Mouse (Mus musculus): ENCODE measurements around the gene Ssh2. TPM values are rescaled to one million over a fixed set of nuclear protein-coding genes. Genes with fewer than 3 reads are reported as not detected.

The Ssh2 gene
- 23.5 and 30.3 TPM in 2 replicates for polyA plus RNA-seq (2012)

DNA sequence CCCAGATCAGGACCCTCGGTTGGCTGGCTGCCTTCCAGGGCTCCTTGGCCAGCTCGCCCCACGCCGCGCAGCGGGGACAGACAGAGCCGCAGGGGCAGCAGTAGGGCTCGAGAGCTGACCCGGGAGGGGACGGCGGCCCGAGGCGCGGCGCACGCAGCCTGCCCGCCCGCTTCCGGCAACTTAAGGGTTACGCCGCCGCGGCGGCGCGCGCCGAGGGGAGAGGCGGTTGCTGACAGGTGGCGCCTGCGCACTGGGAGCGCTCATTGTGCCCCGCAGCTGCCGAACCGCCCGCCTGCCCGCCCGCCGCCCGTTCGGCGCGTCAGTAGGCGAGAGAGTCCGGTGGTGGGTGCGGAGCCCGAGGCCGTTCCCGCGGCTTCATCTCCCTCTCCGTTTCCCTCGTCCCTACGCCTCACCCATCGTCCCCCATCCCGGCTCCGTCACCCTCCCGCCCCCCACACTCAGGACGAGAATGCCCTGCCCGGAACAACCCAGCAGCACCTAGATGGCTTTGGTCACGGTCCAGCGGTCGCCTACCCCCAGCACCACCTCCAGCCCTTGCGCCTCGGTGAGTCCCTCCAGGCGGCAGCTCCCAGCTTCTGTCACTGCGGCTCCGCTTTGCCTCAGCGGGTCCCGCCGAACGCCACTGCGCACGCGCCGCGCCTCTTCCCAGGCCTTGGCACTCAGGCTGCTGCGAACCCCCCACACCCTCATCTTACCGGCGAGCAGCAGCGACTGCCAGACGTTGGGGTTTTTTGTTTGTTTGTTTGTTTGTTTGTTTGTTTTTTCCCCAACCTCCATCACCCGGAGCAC lies at the start of gene Ssh2:
Ssh2 (plus strand) TSS at position 337 of the 810 bp plus-strand sequence.

DNA sequence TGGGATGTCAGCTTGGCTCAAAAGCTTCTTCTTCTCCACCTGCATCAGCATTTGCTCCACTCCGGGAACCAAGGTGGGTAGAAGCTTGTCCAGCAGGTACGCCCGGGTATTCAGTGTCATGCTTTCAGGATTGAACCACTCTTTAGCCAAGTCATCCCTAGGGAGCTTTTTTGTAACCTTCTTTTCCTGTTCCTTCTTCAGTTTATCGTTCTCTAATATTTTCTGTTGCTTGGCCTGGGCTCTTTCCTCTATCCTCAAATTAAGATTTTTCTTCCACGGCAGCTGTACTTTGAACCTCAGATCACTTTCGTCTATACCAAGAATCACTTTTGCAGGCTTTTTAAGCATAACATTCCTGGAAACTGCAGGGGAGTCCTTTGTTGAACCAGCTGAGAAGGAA lies 27.2 kb upstream of the Ssh2 start, which contains the start of gene Efcab5:
Efcab5 (minus strand) TSS at position 101 of the 400 bp plus-strand sequence.

DNA sequence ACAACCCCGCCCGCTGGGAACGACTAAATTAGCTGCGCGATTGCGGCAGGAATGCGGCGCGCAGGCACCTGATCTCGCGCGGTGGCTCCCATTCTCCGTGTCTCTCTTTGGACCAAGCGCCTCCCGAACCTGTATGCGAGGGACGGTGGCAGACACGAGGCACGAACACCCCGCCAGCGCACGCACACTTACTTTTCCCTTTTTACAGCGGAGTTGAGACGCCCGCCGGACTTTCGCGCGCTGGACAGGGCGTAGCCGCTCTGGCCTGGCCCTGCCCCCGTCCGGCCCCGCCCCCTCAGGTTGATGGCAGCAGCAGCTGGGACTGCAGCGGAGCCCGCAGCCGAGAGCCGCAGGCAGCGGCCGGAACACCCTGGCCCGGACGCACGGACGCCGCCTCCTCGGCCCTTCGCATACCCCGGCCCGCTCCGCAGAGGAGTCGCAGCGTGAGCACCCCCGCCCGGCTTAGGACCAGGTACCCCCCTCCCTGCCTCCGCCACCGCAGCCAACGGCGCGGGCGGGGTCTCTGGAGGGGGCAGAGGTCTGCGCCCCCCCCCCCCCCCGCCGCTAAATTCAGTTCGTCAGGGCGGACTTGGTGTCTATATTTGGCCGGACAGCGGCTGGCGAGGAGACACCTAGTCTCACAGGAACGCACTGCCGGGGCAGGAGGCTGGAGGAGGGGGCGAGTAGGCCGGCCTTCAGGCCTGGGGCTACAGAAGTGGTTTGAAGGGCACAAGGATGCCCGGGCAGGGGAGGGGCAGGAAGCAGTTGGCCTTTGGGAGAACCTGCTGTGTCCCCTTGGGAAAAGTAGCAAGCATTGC lies 246.4 kb downstream of the Ssh2 start, which contains the start of gene Coro6:
Coro6 (plus strand) TSS at position 129 of the 818 bp plus-strand sequence.

DNA sequence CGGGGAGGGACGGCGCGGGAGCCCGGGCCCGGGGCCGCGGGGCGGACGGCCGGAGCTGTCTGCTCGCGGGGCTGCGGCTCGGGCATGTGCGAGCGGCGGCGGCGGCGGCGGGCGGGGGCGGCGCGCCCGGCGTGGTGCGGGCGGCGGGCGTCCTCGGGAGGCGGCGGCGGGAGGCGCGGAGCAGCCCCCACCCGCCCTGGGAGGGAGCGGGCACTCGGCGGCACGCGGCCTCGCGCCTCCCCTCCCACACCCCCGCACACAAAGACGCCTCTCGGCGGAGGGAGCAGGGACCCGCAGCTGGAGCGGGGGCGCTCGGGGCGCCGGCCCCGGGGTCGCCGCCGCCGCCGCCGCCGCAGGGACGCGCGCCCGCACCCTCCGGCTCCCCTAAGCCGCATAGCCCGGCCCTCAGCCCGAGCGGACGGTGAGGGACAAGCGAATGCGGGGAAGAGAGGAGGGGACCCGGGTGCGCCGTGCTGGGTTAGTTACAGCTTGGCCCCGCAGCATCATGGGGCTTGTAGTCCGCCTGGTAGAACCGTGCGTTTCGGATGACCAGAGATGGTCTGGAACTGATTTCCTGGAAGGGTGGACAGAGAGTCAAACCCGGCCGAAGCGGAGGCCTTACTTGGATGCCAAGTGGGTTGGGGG lies 273.6 kb downstream of the Ssh2 start, which contains the start of gene Ankrd13b:
Ankrd13b (minus strand) TSS at position 88 of the 645 bp plus-strand sequence.

DNA sequence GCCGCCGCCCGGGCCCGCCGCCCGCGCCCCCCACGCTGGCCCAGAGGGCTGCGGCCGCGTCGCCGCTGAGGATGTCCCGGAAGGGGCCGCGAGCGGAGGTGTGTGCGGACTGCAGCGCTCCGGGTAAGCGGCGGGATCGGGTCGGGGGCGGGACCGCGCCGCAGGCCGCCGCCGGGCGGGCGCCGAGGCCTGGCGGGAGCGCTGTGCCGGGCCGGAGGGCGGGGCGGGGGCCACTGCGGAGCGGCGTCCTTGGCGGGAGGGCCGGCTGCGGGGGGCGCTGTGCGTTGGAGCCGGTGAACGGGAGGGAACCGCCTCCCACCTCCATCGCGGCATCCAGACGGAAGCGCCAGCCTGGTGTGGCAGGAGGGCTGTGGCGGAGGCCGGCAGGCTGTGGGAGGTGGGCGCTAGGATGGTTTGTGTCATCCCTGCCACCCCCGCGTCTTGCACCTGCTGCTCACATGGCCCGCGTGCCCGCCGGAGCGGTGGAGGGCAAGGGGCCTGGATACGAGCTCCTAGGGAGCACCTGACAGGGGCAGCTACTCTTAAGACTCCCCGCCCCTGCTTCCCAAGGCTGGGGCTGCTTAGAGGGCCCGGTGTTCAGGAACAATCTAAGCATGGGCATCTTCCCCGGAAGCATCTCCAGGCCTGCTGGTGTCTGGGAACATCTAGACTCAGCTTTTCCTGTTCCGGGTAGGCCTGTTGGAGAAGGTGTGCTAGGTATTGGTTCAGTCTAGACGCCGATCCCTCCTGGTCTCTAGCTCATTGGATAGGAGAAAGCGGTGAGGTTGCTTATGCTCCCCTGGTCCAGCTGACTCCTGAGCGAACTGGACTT lies 277.6 kb downstream of the Ssh2 start, which contains the start of gene Git1:
Git1 (plus strand) TSS at position 51 of the 832 bp plus-strand sequence.

Other genes starting within 250 kb of the Ssh2 start
- gene Slc6a4, start 217.7 kb upstream of the Ssh2 start, polyA plus RNA-seq (2012), result 0.06 and 0.08 TPM in 2 replicates
- 4.7 and 6.3 TPM in 2 replicates for gene Nsrp1, start 137.9 kb upstream of the Ssh2 start, polyA plus RNA-seq (2012)
- gene Efcab5, start 27.3 kb upstream of the Ssh2 start, polyA plus RNA-seq (2012), result 0.03 and 0.09 TPM in 2 replicates
- gene Coro6, start 246.1 kb downstream of the Ssh2 start, polyA plus RNA-seq (2012), result 0.11 TPM in 1 of 2 replicates, not detected in the other

Data from megakaryocyte-erythroid progenitor cell, adult 5 weeks (primary cell).